Mouse (Mus musculus) megakaryocyte, embryonic 14.5 days (primary cell): Measurements from ENCODE around the gene Gm45234.

ENCODE experiments used
- FLI1 ChIP-seq: IDR thresholded peaks from 2 replicates; pipeline ENCODE4 v1.6.1; 2012; ENCODE audit warnings: low read length, inconsistent platforms, mixed read lengths
- GATA1 ChIP-seq: IDR thresholded peaks from 3 replicates; pipeline ENCODE4 v1.6.1; 2012; ENCODE audit warnings: mixed read lengths, low read length, inconsistent platforms, borderline replicate concordance

GRCm38 (mm10) chr6:124755831-124756595 lies at the start of gene Gm45234, which contains the start of gene Atn1:
- TF ChIP-seq GATA1 (no peak), FLI1 (no peak)
